Mouse (Mus musculus) kidney, embryonic 14.5 days (tissue): ENCODE data around the gene Abcc12. TPM values are rescaled to one million over a fixed set of nuclear protein-coding genes. Genes with fewer than 3 reads are reported as not detected.

Source experiments
- ATAC-seq: fragments of 200-750 bp; cut with Nextera tagmentation; 2 replicates; pipeline ENCODE4 v1.8.0; 2017; ENCODE audit warnings: moderate number of reproducible peaks, mild to moderate bottlenecking, moderate TSS enrichment, moderate library complexity; ENCODE audit not compliant: low FRiP score, low TSS enrichment
- H3K27ac ChIP-seq: fragments of 300-500 bp; sonication (generic); 2 replicates; pipeline ENCODE4 v1.5.1; 2014; ENCODE audit warnings: low read depth, mild to moderate bottlenecking, low read length, moderate library complexity, mixed read lengths
- H3K27me3 ChIP-seq: fragments of 300-500 bp; sonication (generic); 2 replicates; pipeline ENCODE4 v1.6.1; 2014; ENCODE audit warnings: mild to moderate bottlenecking, low read length; ENCODE audit not compliant: control insufficient read depth, insufficient read depth
- H3K36me3 ChIP-seq: fragments of 300-500 bp; sonication (generic); 2 replicates; pipeline ENCODE4 v1.6.1; 2014; ENCODE audit warnings: low read length, mixed read lengths; ENCODE audit not compliant: control insufficient read depth, insufficient read depth
- H3K4me1 ChIP-seq: fragments of 300-500 bp; sonication (generic); 2 replicates; pipeline ENCODE4 v1.6.1; 2014; ENCODE audit warnings: low read length, mixed read lengths; ENCODE audit not compliant: control insufficient read depth, insufficient read depth
- H3K4me2 ChIP-seq: fragments of 300-500 bp; sonication (generic); replicated peaks from 2 replicates; pipeline ENCODE4 v1.6.1; 2014; ENCODE audit warnings: low read depth, mild to moderate bottlenecking, low read length
- H3K4me3 ChIP-seq: fragments of 300-500 bp; sonication (generic); 2 replicates; pipeline ENCODE4 v1.5.1; 2014; ENCODE audit warnings: mild to moderate bottlenecking, low read length
- H3K9ac ChIP-seq: fragments of 300-500 bp; sonication (generic); 2 replicates; pipeline ENCODE4 v1.6.1; 2014; ENCODE audit warnings: low read depth, mild to moderate bottlenecking, low read length, moderate library complexity
- H3K9me3 ChIP-seq: fragments of 300-500 bp; sonication (generic); 2 replicates; pipeline ENCODE4 v1.6.1; 2016; ENCODE audit warnings: low read length; ENCODE audit not compliant: control insufficient read depth
- WGBS: fragments of 180-500 bp; shearing (Covaris S2); extraction: QIAGEN DNeasy Blood & Tissue Kit; methylation state at CpG from one replicate; pipeline ENCODE4 v1.1.7; 2014; 5-methylcytosine and 5-hydroxymethylcytosine counted together
- polyA plus RNA-seq: library from polyadenylated mRNA; unstranded; fragments of >200 nt; fragmentation: Nextera tagmentation; extraction: Ambion mirVana; gene quantifications from 2 replicates; pipeline ENCODE4 v1.2.1, GENCODE M21; 2014

The Abcc12 gene
- polyA plus RNA-seq, 1 experiment from 2014 or later, result 0.08 TPM

DNA sequence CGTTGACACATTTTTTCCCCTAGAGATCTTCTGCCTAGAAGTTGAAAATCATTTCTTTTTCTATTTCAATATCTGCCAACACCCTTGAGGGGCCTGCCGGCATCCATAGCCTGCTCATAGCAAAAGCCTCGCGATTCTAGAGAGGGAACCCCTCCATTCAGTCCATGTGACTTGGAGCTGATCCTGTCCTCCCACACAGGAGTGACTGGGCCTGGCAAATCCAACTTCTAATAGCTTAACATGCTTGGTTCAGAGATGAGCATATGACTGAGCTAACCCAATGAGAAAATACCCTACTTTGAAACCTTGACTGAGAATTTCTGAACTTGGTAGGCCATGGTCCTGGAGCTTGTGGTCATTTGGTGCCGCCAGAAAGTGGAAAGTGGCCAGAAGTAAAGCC, 5.6 kb upstream of the Abcc12 start:
- H3K27ac ChIP-seq, result no peak overlapping the region
- no peak overlapping the region for H3K9ac ChIP-seq
- no peak overlapping the region; the same call in 1 of the 2 replicates for H3K4me2 ChIP-seq
- no peaks in the 10 kb centered on the region for H3K36me3 ChIP-seq
- no peaks in the 10 kb centered on the region for H3K27me3 ChIP-seq
- ATAC-seq, result no peak
- 44% methylated on average over 5 of the region's 5 CpGs for WGBS
- no peaks in the 10 kb centered on the region for H3K4me1 ChIP-seq
- no peak overlapping the region for H3K4me3 ChIP-seq
- H3K9me3 ChIP-seq, result no peaks in the 10 kb centered on the region

- Histone ChIP-seq H3K27me3 (no peaks in the 10 kb centered on the region), H3K9ac (no peak overlapping the region), H3K4me3 (peak overlapping the region; percentile 38), H3K27ac (no peak overlapping the region; the same call in 1 of the 2 replicates), H3K4me1 (no peaks in the 10 kb centered on the region), H3K36me3 (no peaks in the 10 kb centered on the region), H3K4me2 (peak overlapping the region; percentile 50), H3K9me3 (no peaks in the 10 kb centered on the region)
- 2% methylated on average over 16 of the region's 16 CpGs for WGBS
- peak; percentile 84 for ATAC-seq
Observed at GRCm38 (mm10) chr8:86585532-86585931, 5.0 kb upstream of the Abcc12 start.

DNA sequence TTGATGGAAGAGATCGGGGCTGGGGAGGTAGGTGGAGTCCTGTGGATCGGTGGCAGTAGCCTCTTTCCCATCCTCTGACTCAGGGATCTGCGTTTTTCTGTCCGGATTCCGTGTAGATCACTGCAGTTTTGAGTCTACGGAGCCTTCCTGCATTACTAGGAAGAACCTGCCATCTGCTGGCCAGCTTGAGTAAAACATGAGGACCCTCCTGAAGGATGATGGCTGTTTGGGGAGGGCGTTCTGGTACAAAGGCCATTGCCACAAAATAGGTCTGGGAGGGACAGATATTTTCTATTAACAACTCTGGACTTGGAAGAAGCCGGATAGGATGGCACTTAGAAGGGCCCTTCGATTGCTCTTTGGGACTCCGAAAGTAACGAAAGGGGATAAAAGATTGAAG, 4.6 kb upstream of the Abcc12 start:
- Histone ChIP-seq H3K4me1 (no peaks in the 10 kb centered on the region), H3K27me3 (no peaks in the 10 kb centered on the region), H3K9me3 (no peaks in the 10 kb centered on the region), H3K4me2 (peak overlapping the region; percentile 50), H3K36me3 (no peaks in the 10 kb centered on the region), H3K9ac (no peak overlapping the region), H3K27ac (no peak overlapping the region), H3K4me3 (peak overlapping the region; percentile 38)
- peak; percentile 79 for ATAC-seq
- WGBS, result 8% methylated on average over 11 of the region's 11 CpGs

- no peak for ATAC-seq
- H3K4me1 ChIP-seq, result no peaks in the 10 kb centered on the region
- no peak overlapping the region for H3K9ac ChIP-seq
- no peak overlapping the region for H3K4me2 ChIP-seq
- no peaks in the 10 kb centered on the region for H3K36me3 ChIP-seq
- H3K27ac ChIP-seq, result no peak overlapping the region
- no peak overlapping the region for H3K4me3 ChIP-seq
- no peaks in the 10 kb centered on the region for H3K9me3 ChIP-seq
- no peaks in the 10 kb centered on the region for H3K27me3 ChIP-seq
- 68% methylated on average over 4 of the region's 4 CpGs for WGBS
Observed at GRCm38 (mm10) chr8:86581921-86582331, 1.4 kb upstream of the Abcc12 start.

DNA sequence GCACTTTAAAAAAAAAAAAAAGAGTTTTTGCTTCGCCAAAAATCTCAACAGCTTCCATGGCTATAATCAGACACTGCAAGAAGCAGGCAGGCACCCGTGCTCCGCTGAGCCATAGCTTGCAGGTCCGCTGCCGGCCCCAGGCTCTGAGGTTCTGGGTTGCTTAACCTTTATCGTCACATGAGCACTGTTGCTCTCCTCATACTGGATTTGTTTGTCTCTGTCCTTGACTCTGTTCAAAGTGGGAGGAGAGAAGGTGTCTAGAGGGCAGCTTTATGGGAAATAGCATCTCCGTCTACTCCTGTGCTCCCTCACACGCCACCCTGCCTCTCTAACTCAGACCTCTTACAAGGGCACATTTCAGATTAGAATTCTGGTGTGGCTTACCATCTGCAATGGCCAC, 1.8 kb downstream of the Abcc12 start:
- Histone ChIP-seq H3K9me3 (no peaks in the 10 kb centered on the region), H3K27ac (no peak overlapping the region), H3K4me1 (no peaks in the 10 kb centered on the region), H3K4me2 (no peak overlapping the region), H3K27me3 (no peaks in the 10 kb centered on the region), H3K9ac (no peak overlapping the region), H3K36me3 (no peaks in the 10 kb centered on the region), H3K4me3 (no peak overlapping the region)
- WGBS, result 42% methylated on average over 8 of the region's 8 CpGs
- no peak for ATAC-seq

GRCm38 (mm10) chr8:86578076-86578475, 2.4 kb downstream of the Abcc12 start:
- Histone ChIP-seq H3K27ac (no peak overlapping the region), H3K4me2 (no peak overlapping the region), H3K9ac (no peak overlapping the region), H3K27me3 (no peaks in the 10 kb centered on the region), H3K9me3 (no peaks in the 10 kb centered on the region), H3K4me1 (no peaks in the 10 kb centered on the region), H3K4me3 (no peak overlapping the region), H3K36me3 (no peaks in the 10 kb centered on the region)
- no peak for ATAC-seq
- 48% methylated on average over 9 of the region's 9 CpGs for WGBS

GRCm38 (mm10) chr8:86577547-86577946, 2.9 kb downstream of the Abcc12 start:
- Histone ChIP-seq H3K4me2 (no peak overlapping the region), H3K4me3 (no peak overlapping the region), H3K4me1 (no peaks in the 10 kb centered on the region), H3K36me3 (no peaks in the 10 kb centered on the region), H3K27ac (no peak overlapping the region), H3K27me3 (no peaks in the 10 kb centered on the region), H3K9ac (no peak overlapping the region), H3K9me3 (no peaks in the 10 kb centered on the region)
- ATAC-seq, result no peak
- 77% methylated on average over 8 of the region's 8 CpGs for WGBS

DNA sequence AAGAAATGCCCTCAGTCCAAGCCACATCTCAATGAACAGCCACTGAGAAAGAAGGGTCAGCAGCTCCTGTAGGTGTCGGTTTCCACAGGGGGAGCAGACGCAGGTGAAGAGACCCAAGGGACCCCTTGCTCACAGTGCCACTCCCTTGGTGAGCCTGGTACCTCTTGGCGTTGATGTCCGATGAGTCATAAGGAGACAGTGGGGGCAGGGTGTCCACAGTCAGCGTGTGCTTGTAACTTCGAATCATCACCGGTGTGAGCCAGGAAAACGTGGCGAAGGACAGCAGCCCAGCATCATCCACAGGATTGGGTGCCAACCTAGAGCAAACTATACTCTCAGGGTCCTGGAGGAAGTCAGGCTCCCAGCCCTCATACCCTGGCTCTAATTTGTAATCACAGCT, 16.8 kb downstream of the Abcc12 start:
- Histone ChIP-seq H3K4me3 (no peak overlapping the region), H3K9ac (no peak overlapping the region), H3K27me3 (no peaks in the 10 kb centered on the region), H3K9me3 (no peaks in the 10 kb centered on the region), H3K36me3 (no peaks in the 10 kb centered on the region), H3K4me1 (0 out of 2 replicates have a peak, but pooled peaks cover 4% of the 10 kb centered on the region), H3K27ac (no peak overlapping the region), H3K4me2 (no peak overlapping the region)
- 81% methylated on average over 9 of the region's 9 CpGs for WGBS
- no peak for ATAC-seq

GRCm38 (mm10) chr8:86561737-86562136, 18.7 kb downstream of the Abcc12 start:
- H3K4me2 ChIP-seq, result no peak overlapping the region
- no peaks in the 10 kb centered on the region for H3K36me3 ChIP-seq
- no peak for ATAC-seq
- H3K4me3 ChIP-seq, result no peak overlapping the region
- H3K27me3 ChIP-seq, result no peaks in the 10 kb centered on the region
- 0 out of 2 replicates have a peak, but pooled peaks cover 4% of the 10 kb centered on the region for H3K4me1 ChIP-seq
- no peaks in the 10 kb centered on the region for H3K9me3 ChIP-seq
- 58% methylated on average over 1 of the region's 1 CpGs for WGBS
- H3K27ac ChIP-seq, result peak overlapping the region; percentile 1; the same call in 1 of the 2 replicates
- no peak overlapping the region for H3K9ac ChIP-seq
